Mouse (Mus musculus) liver, postnatal 0 days (tissue): ENCODE measurements around the gene Gm28539.

Experiments used
- CTCF ChIP-seq: sonication (generic); IDR thresholded peaks from 2 replicates; pipeline ENCODE4 v1.5.1; 2016; ENCODE audit warnings: antibody characterized with exemption, low read depth
- EP300 ChIP-seq: IDR thresholded peaks from 2 replicates; pipeline ENCODE4 v1.6.1; 2016; ENCODE audit warnings: antibody characterized with exemption, low read depth, mild to moderate bottlenecking

DNA sequence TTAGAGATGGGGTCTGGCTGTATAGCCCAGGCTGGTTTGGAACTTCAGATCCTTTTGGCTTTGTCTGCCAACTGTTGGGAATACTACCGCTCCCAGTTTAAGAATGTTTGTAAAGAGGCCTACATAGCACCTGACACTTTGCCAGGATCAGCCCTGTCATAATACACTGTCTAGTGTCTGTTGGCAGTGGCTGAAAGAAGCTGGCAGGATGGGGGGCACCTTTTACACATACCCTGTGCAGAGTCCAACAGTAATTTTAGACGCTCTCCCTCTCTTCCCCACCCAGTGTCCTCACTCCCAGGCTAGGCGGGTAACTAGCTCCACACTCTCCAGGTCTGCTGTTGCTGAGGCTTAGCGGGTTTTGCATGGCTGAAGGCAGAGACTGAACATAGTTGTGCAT, 2.0 kb downstream of the Gm28539 start:
- TF ChIP-seq CTCF = no peak
- no peak for TF ChIP-seq EP300
